Mouse (Mus musculus) thymus, adult 2 months (tissue): ENCODE results near the gene Snrnp70.

Experiments used
- CTCF ChIP-seq: fragments of 200-500 bp; IDR thresholded peaks from 2 replicates; pipeline ENCODE4 v1.5.1; 2012; ENCODE audit warnings: mild to moderate bottlenecking, control low read depth, low read length, moderate library complexity, borderline replicate concordance; ENCODE audit not compliant: control insufficient read depth, poor library complexity, insufficient read depth; ENCODE audit errors: extremely low read depth
- POLR2A ChIP-seq: fragments of 200-500 bp; IDR thresholded peaks from 2 replicates; pipeline ENCODE4 v1.6.1; 2012; ENCODE audit warnings: mild to moderate bottlenecking, low read length, control low read depth, moderate library complexity; ENCODE audit not compliant: control insufficient read depth, poor library complexity, insufficient read depth; ENCODE audit errors: extremely low read depth

DNA sequence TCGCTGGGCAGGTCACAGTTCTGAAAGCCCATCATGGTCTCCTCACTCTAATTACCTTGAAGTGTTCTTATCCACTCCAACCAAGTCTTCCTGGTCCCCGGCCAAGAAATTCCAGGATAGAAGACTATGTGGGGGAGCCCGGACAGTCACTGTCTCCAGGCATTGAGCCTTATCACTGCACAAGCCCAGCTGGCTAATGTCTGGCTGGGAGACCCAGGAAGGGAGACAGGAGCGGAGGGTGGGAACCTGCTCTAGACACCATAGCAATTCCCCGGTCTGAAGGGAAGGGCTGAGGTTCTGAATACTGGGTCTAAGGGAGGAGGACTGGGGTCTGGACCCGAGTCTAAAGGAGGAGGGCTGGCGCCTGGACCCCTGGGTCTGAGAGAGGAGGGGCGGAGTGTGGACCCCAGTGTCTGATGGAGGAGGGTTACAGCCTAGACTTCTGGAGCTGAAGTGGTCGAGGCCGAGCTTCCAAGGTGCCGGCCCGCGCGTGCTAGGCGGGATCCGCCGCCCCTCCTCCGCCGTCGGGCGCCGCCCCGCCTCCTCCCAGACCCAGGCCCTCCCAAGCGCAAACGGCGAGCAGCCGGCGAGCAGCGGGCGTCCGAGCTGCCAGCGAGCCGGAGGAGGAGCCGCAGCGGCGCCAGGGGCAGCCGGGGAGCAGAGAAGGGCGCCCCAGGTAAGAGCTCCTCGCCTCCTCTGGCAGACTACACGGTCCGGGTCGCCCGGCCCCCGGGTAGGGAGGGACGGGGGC lies 17.7 kb upstream of the Snrnp70 start, which contains the start of gene Ntf5:
- TF ChIP-seq CTCF, result no peak
- TF ChIP-seq POLR2A, result no peak
